Mouse (Mus musculus): ENCODE measurements around the gene Znrd1as.

DNA sequence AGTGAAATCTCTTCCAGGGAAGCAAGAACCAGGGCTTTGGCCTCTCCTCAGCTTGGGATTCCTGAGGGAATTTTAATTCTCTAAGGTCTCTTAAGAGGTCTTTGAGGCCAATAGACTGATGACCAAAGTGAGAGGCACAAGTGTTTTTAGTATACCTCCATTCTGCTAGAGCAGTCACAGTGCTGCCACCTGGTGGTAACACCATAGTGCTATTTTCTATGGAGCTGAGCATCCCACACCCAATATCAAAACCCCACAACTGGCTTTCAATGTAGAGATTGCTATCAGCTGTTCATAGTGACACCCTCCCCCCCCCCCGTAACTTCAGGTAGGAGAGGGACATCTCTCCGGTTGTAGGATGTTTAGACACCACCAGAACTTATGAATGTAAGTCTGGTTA lies 44.3 kb upstream of the Znrd1as start:
- TF ChIP-seq CTCF (IDR thresholded peaks at IDR 0.05; ENCODE audit: control insufficient read depth, insufficient read depth, low read length): peak; percentile 48
- TF ChIP-seq POLR2A (IDR thresholded peaks at IDR 0.05; ENCODE audit: borderline replicate concordance, control insufficient read depth, low read depth, low read length): no peak

All from bone marrow, adult 2 months (tissue).